Mouse (Mus musculus): ENCODE results near the gene Hdgfl2. TPM values are rescaled to one million over a fixed set of nuclear protein-coding genes. Genes with fewer than 3 reads are reported as not detected.

Hdgfl2 gene
- polyA plus RNA-seq (2017; shearing (Covaris generic)): 113 TPM

DNA sequence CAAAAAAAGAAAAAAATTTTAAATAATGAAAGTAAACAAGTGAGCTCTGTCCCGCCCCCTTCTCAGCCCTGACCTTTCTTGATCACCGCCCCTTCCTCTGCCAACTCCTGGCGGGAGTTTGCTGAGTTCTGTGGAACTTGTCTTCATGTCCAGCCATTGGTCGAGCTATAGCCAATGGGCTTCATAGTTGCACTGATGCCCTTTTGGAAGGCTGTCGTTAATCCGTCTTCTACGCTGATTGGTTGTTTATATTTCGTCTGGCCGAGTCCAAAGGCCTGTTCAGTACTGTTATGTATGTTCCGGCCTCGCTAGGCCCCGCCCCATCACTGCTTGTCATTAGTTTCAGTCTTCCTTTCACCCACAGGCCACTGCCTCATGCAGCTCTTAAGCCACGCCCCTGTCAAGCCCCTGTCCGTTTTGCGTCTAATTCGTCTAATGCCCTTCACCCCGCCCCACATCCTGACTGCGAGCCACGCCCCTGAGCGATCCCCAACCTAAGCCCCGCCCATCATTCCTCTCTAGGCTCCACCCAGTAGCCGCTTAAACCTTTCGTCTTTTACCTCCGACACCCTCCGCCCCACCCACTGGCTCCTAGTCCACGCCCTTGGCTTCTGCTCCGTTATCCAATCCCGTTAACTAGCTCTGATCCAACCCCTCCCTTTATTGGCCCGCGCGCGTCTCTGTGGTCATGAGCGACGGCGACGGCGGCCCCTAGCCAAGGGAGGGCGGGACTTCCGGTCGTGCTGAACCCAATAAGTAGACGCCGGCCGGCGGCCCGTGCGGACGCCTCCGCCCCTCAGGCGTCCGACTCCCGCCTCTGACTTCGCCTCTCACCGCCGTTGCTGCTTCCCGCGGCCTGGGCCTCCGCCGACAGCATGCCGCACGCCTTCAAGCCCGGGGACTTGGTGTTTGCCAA is at the start of gene Hdgfl2:
Gene Hdgfl2 (plus strand): TSS at position 755 of the 916 bp plus-strand sequence.

DNA sequence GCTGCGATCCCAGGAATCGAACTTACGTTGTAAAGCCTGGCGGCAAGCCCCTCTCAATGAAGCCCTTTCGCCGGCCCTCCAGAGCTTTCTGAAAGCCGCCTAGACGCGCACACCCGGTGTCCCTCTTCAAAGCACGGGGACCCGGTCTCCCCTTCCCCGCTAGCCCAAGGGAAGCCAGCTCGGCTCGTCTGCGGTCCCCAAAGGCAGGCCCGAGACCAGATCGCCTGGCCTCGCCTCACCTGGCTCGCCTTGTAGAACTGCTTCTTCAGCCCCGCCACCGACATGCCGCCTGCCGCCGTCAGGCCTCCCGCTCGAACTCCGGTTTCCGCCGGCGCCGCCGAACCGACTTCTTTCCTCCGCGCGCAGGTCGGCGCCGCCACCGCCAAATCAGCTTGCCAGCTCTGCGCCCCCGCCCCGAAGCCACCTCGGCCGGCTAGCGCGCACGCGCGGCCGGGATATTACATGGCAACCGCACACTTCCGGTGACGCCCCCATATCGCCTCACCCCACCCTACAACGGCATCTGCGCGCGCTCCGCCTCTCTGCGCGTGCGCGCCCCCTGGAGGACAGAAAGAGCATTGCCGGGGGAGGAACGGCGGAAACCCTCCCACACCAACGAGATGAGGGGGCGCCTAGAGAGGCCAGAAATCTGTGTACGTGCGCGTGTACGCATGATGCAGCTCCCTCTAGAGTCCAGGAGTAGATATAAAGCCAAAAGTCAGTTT is 43.1 kb upstream of the Hdgfl2 start, which contains the start of gene Sh3gl1:
Gene Sh3gl1 (minus strand): TSS at position 460 of the 725 bp plus-strand sequence.

DNA sequence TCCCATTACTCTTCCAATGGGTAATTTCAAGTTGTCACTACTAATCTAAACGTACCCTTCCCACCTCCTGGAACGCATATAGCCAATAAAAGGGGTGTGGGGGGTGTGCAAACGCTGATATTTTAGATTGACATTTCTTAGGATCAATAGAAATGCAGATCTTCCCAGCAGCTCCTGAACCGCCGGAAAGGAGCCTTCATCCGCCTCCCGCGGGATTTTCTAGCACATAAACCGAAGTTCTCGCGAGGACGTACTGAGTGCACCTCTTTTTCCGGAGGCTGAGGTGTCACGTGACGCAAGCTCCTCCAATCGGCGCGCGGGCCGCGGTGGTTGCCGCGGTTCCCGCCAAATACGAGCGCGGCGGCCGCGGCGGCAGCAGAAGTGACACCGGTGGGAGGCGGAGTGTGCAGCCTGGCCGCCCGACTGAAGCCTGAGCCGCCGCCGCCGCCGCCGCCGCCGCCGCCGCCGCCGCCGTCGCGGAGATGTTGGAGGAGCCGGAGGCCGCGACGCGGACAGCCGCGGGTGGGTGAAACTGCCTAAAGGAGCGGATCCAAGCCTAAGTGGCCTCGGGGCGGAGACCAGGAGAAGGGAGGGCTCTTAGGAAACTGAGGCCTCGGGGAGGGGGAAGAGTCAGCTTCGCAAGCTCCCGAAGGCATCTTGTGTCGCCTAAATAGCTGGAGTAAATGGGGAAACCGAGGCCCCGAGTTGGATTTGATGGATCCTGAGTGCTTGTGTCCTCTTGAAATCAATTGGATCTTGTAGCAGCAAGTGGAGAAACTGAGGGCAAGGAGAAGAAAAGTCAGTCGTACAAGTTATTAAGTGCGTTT is 39.2 kb upstream of the Hdgfl2 start, which contains the start of gene Chaf1a:
Gene Chaf1a (plus strand): TSS at position 410 of the 827 bp plus-strand sequence.

DNA sequence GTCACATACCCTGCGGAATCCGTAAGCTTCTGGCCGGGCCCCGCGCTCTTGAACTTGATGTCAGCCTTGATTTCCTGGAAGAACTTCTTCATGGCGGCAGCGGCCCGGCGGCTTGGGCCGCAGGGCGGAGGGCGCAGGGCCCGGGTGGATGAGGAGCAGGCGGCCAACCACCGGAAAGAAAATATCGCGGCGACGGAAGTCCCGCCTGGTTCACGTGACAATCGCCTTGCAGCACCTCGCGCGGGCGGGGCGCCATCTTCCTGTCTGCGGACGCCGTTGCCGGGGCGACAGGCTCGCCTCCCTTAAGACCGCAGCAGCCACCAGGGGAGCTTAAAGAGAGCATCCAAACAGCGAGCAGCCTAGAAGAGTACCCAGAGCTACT is 4.6 kb upstream of the Hdgfl2 start, which contains the start of gene Ubxn6:
Gene Ubxn6 (minus strand): TSS at position 202 of the 382 bp plus-strand sequence.

DNA sequence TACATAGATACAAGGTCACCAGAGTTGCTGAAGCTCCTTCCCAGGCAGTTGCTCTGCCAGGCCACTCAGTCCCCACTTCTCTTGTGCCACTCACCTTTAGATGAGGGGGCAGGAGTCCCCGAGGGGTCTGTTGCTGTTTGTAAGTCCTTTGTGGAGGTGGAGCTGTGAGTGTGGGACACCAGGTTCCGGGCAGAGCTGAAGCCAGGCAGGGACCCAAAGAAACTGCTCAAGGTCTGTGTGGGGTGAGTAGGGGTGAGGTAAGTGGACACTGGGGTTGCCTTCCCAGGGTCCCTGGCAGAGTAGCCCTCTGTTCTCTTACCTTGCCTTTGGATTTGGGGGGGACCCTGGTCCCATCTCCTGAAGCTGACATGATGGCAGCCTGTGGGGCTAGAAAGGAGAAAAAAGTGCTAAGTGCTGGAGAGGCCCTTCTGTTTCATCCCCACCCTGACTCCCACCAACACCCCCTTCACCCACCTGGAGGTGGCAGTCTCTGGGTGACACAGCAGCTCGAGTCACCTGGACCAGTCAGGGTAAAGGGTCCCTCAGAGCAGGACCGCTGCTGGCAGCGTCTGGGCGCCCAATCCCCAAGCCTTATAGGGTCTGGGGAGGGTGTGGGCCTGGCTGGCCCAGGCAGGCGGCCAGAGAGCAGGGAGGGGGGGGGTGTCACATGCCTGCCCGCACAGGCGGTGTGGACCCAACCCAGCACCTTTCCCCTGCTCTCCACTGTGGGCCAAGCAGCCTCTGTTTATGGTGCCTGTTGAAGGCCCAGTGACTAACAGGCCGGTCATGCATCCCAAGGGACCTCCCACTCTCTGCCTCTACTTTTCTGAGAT is 30.0 kb downstream of the Hdgfl2 start, which contains the start of gene Plin4:
Gene Plin4 (minus strand): TSS at position 585 of the 833 bp plus-strand sequence.

GRCm38 (mm10) chr17:56117251-56117710 is 37.8 kb downstream of the Hdgfl2 start, which contains the start of gene Plin5:
Plin5 (minus strand) TSS chr17:56117596.

DNA sequence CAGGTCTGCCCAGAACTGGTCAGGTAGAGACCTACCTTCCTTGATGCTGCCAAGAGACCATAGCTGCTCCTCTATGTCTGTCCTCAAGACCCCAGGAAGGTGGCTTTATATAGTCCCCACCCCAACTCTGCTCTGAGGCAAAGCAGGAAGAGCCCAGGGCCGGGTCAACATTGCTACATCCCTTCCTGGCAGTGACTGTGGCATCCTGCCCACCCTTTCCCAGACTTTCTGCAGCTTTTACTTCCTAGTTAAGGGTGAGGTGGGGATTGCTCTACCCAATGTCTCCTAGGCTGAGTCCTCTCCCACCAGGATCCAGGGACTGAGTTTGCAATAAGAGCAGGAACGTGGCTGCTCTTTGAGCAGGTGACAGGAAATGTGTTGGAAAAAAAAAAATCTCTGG is 42.4 kb downstream of the Hdgfl2 start, which contains the start of gene Lrg1:
Gene Lrg1 (minus strand): TSS at position 176 of the 400 bp plus-strand sequence.

DNA sequence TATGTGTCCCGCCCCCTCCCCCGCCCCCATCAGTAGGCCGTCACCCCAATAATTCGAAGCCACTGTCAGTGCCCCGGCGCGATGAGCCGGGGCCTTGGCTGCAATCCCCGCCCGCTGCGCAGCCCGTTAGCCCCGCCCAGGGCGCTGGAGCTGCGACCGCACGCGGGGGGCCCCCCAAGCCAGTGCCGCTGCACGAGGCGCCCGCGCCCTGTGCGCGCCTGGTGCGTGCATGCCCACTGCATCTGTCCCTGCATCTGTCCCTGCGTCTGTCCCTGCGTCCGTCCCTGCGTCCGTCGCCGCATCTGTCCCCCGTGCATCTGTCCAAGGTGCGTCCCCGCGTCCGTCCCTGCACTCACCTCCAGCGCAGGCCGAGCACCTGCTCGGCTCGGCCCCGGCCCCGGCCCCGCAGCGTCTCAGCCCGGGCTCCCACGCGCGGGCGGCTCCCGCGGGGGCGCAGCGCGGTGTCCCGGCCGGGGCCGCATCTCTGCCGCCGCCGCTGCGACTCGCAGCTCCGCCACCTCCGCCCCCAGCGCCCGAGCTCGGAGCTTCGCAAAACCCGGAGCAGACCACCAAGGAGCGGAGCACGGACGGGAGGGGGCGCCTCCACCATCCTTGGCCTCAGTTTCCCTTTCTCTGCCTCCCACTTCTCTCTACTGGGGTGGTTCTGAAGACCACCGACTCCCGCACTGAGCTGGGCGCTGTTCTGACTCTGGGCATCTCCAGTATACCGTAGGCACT is 60.6 kb downstream of the Hdgfl2 start, which contains the start of gene Sema6b:
Gene Sema6b (minus strand): TSS at position 486 of the 738 bp plus-strand sequence.

Other genes starting within 250 kb of the Hdgfl2 start
- 13.8 TPM for gene Zfp119a, start 200.7 kb upstream of the Hdgfl2 start, polyA plus RNA-seq (2017; shearing (Covaris generic))
- gene Zfp959, start 187.5 kb upstream of the Hdgfl2 start, polyA plus RNA-seq (2017; shearing (Covaris generic)): 31.9 TPM
- 5.7 TPM for gene Zfp119b, start 130.1 kb upstream of the Hdgfl2 start, polyA plus RNA-seq (2017; shearing (Covaris generic))
- 1.8 TPM for gene Ebi3, start 127.0 kb upstream of the Hdgfl2 start, polyA plus RNA-seq (2017; shearing (Covaris generic))
- 33.0 TPM for gene Yju2, start 120.5 kb upstream of the Hdgfl2 start, polyA plus RNA-seq (2017; shearing (Covaris generic))
- 0.41 TPM for gene Shd, start 109.2 kb upstream of the Hdgfl2 start, polyA plus RNA-seq (2017; shearing (Covaris generic))
- not detected for gene Fsd1, start 93.1 kb upstream of the Hdgfl2 start, polyA plus RNA-seq (2017; shearing (Covaris generic))
- 0.31 TPM for gene Stap2, start 74.0 kb upstream of the Hdgfl2 start, polyA plus RNA-seq (2017; shearing (Covaris generic))
- 138 TPM for gene Mpnd, start 73.9 kb upstream of the Hdgfl2 start, polyA plus RNA-seq (2017; shearing (Covaris generic))
- 124 TPM for gene Sh3gl1, start 43.0 kb upstream of the Hdgfl2 start, polyA plus RNA-seq (2017; shearing (Covaris generic))
- 1.5 TPM for gene Chaf1a, start 39.2 kb upstream of the Hdgfl2 start, polyA plus RNA-seq (2017; shearing (Covaris generic))
- gene Ubxn6, start 4.6 kb upstream of the Hdgfl2 start, polyA plus RNA-seq (2017; shearing (Covaris generic)): 63.5 TPM
- gene Plin4, start 30.2 kb downstream of the Hdgfl2 start, polyA plus RNA-seq (2017; shearing (Covaris generic)): not detected
- gene Plin5, start 38.0 kb downstream of the Hdgfl2 start, polyA plus RNA-seq (2017; shearing (Covaris generic)): not detected
- gene Lrg1, start 42.4 kb downstream of the Hdgfl2 start, polyA plus RNA-seq (2017; shearing (Covaris generic)): not detected
- gene Sema6b, start 60.7 kb downstream of the Hdgfl2 start, polyA plus RNA-seq (2017; shearing (Covaris generic)): 0.16 TPM
- 19.0 TPM for gene Tnfaip8l1, start 82.8 kb downstream of the Hdgfl2 start, polyA plus RNA-seq (2017; shearing (Covaris generic))
- gene Mydgf, start 104.3 kb downstream of the Hdgfl2 start, polyA plus RNA-seq (2017; shearing (Covaris generic)): 49.2 TPM
- gene Dpp9, start 139.3 kb downstream of the Hdgfl2 start, polyA plus RNA-seq (2017; shearing (Covaris generic)): 38.9 TPM
- gene Fem1a, start 177.2 kb downstream of the Hdgfl2 start, polyA plus RNA-seq (2017; shearing (Covaris generic)): 12.0 TPM
- gene Ticam1, start 197.2 kb downstream of the Hdgfl2 start, polyA plus RNA-seq (2017; shearing (Covaris generic)): 2.8 TPM
- 20.6 TPM for gene Plin3, start 213.2 kb downstream of the Hdgfl2 start, polyA plus RNA-seq (2017; shearing (Covaris generic))
- gene Arrdc5, start 220.7 kb downstream of the Hdgfl2 start, polyA plus RNA-seq (2017; shearing (Covaris generic)): not detected
- 6.8 TPM for gene Uhrf1, start 223.7 kb downstream of the Hdgfl2 start, polyA plus RNA-seq (2017; shearing (Covaris generic))
- 44.5 TPM for gene Kdm4b, start 246.4 kb downstream of the Hdgfl2 start, polyA plus RNA-seq (2017; shearing (Covaris generic))

Data from effector memory CD4-positive, alpha-beta T cell, adult 5 months (primary cell).